Mouse (Mus musculus): ENCODE results near the gene Fbln1.

DNA sequence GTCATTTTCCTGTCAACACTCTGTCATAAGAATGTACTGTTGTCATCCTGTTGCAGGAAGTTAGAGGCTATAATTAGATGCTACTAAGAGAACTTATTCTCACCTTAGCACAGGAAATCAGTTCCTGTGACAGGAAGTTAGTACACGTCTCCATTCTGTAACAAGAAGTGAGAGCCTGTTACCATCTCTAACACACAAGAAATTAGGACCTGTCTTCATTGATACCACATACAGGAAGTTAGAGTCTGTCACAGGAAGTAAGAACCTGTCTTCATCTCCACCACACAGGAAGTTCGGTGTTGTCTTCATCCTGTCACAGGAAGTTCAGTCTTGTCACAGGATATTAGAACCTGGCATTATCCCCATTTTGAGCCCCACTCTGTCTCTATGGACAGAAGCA is 44.7 kb downstream of the Fbln1 start:
- TF ChIP-seq POLR2A (IDR thresholded peaks at IDR 0.05; ENCODE audit: insufficient read depth, low read length) (no peak), CTCF (IDR thresholded peaks at IDR 0.05; ENCODE audit: low read depth, low read length) (no peak), EP300 (IDR thresholded peaks at IDR 0.05; ENCODE audit: insufficient read depth, low read depth, low read length) (no peak)
